Mouse (Mus musculus): ENCODE results near the gene Fkbp10.
A peak's percentile ranks its signal among the peaks of the same experiment; 100 is the strongest.

Gene Fkbp10

DNA sequence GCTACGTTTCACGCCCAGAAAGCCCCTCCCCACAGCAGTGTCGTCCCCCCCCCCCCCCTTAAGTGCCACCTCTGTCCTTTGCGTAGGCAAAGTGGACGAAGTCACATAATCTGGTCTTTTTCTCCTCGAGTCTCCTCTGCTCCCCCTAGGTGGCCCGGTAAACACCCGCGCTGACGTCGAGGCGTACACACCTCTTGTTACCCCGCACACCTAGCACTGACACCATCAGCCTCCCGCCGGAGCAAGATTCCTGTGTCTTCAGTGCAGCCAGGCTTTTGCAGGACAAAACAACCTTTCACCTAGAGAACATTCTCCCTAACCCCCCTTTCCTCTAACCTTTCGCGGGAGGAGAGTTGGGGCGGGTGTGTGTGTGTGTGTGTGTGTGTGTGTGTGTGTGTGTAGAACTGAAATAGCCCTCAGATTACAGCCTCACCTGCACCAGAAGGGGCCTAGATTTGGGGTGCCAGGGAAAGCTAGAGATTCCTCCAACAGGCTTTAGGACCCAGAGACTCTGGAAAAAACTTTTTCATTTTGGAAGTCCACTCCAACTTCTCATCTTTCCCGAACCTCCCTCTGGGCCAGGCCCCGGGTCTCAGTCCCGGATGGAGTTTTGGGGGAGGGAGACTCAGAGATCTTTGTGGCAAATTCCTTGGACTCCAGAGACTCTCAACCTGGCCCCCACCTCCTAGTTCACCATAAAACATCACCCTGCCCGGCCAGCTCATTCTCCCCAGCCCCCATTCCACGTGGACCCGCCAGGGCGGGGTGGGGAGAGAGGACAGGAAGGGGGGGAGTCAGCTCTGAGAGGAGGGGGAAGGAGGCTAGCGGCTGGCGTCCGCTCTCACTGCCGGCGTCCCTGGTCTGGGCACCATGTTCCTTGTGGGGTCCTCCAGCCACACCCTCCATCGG, at the start of gene Fkbp10:
Gene Fkbp10, plus strand, starts transcription at position 784 of the 909 bp plus-strand sequence.
- peak; percentile 77 for DNase-seq (ENCODE audit: extremely low spot score)

- DNase-seq (ENCODE audit: extremely low spot score) = no peak
These were observed 46.4 kb upstream of the Fkbp10 start for GRCm38 (mm10) chr11:100369145-100369544.

DNA sequence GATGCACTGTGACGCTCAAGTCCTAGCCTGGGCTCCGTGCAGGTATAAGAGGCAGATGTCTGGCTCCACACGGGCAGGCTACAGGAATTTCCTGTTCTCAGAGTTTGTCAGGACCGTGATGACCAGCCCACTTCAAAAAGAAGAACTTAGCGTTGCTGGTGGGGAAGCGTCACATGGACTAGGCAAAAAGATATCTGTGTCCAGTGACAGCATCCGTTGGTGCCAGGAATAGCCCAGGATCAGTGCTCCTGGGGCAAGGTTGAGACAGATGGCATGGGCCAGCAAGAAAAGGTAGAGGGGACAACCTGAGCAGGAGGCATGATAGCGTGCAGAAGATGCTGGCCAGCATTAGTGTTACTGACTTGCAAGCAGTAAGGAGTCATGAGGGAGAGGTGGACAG, 45.7 kb upstream of the Fkbp10 start:
- DNase-seq (ENCODE audit: extremely low spot score) = no peak

- DNase-seq (ENCODE audit: extremely low spot score) = no peak
These were observed 43.4 kb upstream of the Fkbp10 start for GRCm38 (mm10) chr11:100371981-100372558.

DNA sequence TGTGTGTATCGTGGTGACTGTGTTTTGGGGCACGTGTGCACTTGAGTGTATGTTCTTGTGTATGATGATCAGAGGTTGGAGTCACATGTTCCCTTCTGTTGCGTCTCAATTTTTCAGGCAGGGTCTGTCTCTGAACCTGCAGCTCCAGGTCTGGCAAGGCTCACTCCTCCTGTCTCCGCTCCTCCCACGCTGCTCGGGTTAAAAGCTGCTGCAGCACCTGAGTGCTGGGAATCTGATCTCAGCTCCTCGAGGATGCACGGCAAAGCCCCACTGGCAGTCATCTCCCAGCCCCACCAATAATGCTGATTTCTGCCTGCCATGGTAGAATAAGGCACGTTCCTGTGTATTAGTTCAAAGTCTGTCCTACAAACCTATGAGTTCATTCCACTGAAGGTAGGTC, 40.4 kb upstream of the Fkbp10 start:
- no peak for DNase-seq (ENCODE audit: extremely low spot score)

DNA sequence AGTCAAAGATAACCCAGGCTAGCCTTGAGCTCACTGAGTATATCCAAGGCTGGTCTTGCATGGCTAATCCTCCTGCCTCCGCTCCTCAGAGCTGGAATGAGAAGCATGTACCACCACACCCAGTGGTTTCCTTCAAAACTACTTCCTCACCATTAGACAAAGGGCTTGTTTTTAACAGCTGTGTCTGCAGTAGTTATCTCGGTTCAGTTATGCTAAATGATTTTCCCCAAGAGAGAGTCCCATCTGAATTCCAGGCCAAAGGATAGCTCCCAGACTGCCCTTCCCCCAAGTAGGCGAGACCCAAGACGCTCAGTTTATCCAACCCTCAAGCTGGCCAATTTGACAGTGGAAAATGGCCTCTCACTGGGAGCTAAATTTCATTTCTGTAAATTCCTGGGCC, 39.5 kb upstream of the Fkbp10 start:
- DNase-seq (ENCODE audit: extremely low spot score) = no peak

GRCm38 (mm10) chr11:100376746-100377389, 38.6 kb upstream of the Fkbp10 start:
- no peak for DNase-seq (ENCODE audit: extremely low spot score)

DNA sequence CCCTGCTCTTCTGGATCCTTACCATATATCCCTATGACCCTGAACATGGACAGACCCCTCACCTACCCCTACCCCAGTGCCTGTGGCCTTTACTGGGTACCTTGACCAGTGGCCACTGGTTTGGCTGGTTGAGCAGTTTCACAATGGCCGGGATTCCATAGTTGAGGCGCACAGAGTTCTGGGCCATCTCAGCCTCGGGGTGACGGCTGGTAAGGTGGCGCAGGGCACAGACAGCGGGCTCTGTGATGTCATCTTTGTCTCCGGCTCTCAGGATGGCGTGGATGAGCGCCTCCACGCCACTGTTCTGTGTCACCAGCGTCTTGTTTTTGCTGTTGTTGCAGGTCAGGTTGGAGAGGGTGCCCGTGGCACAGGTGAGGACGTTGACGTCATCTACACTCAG, 37.5 kb upstream of the Fkbp10 start:
- no peak for DNase-seq (ENCODE audit: extremely low spot score)

- no peak for DNase-seq (ENCODE audit: extremely low spot score)
These were observed 37.1 kb upstream of the Fkbp10 start for GRCm38 (mm10) chr11:100378446-100378845.

DNA sequence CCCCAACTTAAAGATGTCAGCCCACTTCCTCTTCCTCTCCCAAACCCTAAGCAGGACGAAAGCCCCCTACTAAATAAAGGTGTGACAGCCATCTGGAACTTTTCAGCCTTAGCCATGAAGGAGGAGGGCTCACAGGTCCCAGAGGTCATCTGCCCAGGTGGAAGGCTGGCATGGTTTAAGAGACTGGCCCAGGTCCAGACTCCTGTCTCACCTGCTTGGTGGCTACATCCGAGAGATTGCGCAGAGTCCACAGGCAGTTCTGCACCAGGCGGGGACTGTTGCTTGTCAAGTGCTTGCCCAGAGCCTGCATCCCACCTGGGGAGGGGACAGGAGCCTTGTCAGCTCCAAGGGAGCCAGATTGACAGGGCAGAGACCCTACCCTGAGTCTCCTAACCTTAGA, 36.2 kb upstream of the Fkbp10 start:
- DNase-seq (ENCODE audit: extremely low spot score) = no peak

GRCm38 (mm10) chr11:100382682-100383081, 32.8 kb upstream of the Fkbp10 start:
- DNase-seq (ENCODE audit: extremely low spot score) = no peak

DNA sequence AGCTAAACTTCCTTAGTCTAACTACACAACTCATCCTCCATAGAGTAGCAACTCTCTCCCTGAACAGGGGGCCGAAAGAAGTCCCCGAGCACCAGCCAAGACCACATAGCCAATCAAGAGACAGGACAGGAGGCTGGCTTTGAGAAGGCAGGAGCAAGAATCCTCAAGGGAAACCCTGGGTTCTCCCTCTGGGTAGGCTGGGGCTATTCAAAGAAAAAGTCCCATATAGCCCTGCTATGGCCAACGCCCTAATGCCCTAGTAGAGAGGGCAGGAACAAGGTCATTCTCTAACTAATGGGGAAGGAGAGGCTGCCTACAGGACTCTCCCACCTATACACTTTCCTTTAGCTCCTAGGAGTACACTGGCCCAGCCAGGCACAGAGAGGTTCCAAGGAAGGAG, 30.5 kb upstream of the Fkbp10 start:
- no peak for DNase-seq (ENCODE audit: extremely low spot score)

DNA sequence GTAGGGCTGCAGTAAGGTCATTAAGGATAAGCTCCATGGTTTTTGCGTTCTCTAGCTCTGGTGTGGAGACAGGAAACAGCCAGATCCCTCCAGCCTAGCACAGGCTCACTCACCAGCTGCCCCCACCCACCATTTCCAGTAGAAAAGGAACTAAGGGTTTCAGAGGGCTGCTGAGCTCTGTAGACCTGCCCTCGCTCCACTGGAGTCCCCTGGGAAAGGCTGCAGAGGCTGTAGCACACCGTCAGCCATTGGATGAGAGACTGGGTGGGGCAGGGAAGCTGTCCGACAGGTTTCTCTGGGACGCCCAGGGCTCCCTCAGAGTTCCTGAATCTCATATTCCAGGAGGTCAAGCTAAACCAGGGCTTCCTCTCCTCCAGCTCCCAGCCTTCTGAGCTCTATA, 28.9 kb upstream of the Fkbp10 start:
- DNase-seq (ENCODE audit: extremely low spot score) = no peak

GRCm38 (mm10) chr11:100387111-100387510, 28.4 kb upstream of the Fkbp10 start:
- DNase-seq (ENCODE audit: extremely low spot score) = no peak

GRCm38 (mm10) chr11:100387589-100388375, 27.7 kb upstream of the Fkbp10 start:
- peak; percentile 23 for DNase-seq (ENCODE audit: extremely low spot score)

- DNase-seq (ENCODE audit: extremely low spot score) = no peak
These were observed 26.9 kb upstream of the Fkbp10 start for GRCm38 (mm10) chr11:100388588-100388987.

GRCm38 (mm10) chr11:100389931-100390445, 25.5 kb upstream of the Fkbp10 start:
- no peak for DNase-seq (ENCODE audit: extremely low spot score)

GRCm38 (mm10) chr11:100391081-100391883, 24.2 kb upstream of the Fkbp10 start:
- no peak for DNase-seq (ENCODE audit: extremely low spot score)

DNA sequence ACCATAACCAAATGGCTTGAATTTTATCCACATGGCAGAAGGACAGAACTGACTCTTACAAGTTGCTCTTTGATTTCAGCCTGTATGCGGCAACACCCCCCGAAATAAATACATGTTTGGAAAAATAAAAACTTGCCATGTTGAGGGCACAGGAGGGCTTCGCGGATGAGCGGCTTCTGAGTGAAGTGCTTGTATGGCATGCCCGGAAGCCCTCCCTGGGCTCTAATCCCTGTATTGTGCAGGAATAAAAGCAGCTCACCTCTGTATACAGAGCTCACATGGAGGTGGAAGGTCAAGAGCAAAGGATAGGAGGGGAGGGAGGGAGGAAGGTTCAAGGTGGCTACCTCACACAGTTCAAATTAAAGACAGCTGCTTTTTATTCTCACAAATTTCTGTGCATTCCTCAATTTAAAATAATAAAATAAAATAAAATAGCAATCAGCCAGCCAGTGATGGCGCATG, 23.6 kb upstream of the Fkbp10 start:
- DNase-seq (ENCODE audit: extremely low spot score) = no peak

DNA sequence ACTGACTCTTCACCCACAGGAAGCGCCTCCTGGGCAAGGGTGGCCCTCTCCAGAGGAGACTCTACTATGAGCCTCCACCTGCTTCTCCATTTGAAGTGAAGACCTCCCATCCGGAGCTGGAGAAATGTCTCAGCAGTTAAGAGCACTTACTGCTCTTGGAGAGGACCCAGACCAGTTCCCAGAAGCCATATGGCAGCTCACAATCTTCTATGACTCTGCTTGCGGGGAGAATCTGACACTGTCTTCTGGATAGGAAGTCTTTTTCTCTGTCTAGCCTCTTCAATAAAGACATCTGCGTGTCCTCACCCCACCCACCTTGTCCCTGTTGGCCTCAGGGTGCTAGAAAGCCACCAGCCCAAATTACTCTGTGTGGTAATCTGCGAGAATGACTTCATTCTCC, 22.5 kb upstream of the Fkbp10 start:
- no peak for DNase-seq (ENCODE audit: extremely low spot score)

DNA sequence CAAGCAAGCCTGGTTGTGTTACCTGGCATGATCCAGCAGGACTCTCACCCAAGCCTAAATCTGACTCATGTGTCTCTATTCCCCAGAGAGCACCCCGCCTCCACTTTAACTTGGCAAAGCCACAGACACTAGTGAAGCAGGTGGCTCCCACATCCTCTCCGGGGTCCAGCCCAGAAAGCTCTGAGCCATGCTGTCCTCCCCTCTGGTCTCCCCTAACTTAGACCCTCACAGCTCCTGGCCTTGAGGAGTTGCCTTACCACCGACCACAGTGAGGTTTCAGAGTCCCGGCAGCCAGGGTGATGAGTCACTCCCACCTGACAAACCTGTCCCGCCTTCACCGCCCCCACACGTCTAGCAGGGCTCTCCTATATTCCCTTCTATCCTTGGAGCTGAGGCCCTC, 21.8 kb upstream of the Fkbp10 start:
- DNase-seq (ENCODE audit: extremely low spot score) = no peak
